In genomic region chr2:128620578-128620977, GRCm38 (mm10) we compare ENCODE assay signal across 46 mouse cellular contexts. TPM values are rescaled to one million over a fixed set of nuclear protein-coding genes. Genes with fewer than 3 reads are reported as not detected.
"Had no signal": no experiment of that assay in that cellular context is flagged by ENCODE, and none has a peak within 500 bp of the region (broad histone marks: within the 10 kb centered on the region; RNA-seq: fewer than 3 reads in every experiment).

No protein-coding gene starts in this region.

- H3K27ac ChIP-seq: limb, embryonic 10.5 days; limb, embryonic 12.5 days; limb, embryonic 13.5 days; limb, embryonic 15.5 days; liver, embryonic 12.5 days; liver, embryonic 13.5 days; liver, embryonic 14.5 days; liver, embryonic 15.5 days; lung, embryonic 15.5 days; macrophage; midbrain, embryonic 10.5 days; midbrain, embryonic 12.5 days; midbrain, embryonic 13.5 days; midbrain, embryonic 15.5 days had no signal

- H3K9me3 ChIP-seq: limb, embryonic 10.5 days; limb, embryonic 12.5 days; limb, embryonic 13.5 days; limb, embryonic 15.5 days; liver, embryonic 12.5 days; liver, embryonic 13.5 days; liver, embryonic 15.5 days; lung, embryonic 15.5 days; megakaryocyte, embryonic 14.5 days; midbrain, embryonic 10.5 days; midbrain, embryonic 12.5 days; midbrain, embryonic 13.5 days; midbrain, embryonic 15.5 days had no signal

- DNase-seq: left cerebral cortex, postnatal 4 days; liver; liver, embryonic 13.5 days; liver, postnatal 0 days; lung, adult 18-20 months; lung, adult 2 months; lung, embryonic 14.5 days; lung, postnatal 10 days; lung, postnatal 14 days; lung, postnatal 36 days; lung, postnatal 4 days; midbrain, embryonic 14.5 days had no signal

- H3K9ac ChIP-seq: limb, embryonic 12.5 days; limb, embryonic 13.5 days; limb, embryonic 15.5 days; liver, embryonic 12.5 days; liver, embryonic 13.5 days; liver, embryonic 14.5 days; liver, embryonic 15.5 days; liver, postnatal 0 days; lung, embryonic 14.5 days; lung, embryonic 15.5 days; midbrain, embryonic 12.5 days; midbrain, embryonic 13.5 days; midbrain, embryonic 15.5 days had no signal

- H3K4me2 ChIP-seq: limb, embryonic 12.5 days; limb, embryonic 13.5 days; limb, embryonic 15.5 days; liver, embryonic 11.5 days; liver, embryonic 12.5 days; liver, embryonic 13.5 days; liver, embryonic 15.5 days; lung, embryonic 14.5 days; lung, embryonic 15.5 days; midbrain, embryonic 11.5 days; midbrain, embryonic 12.5 days; midbrain, embryonic 13.5 days; midbrain, embryonic 15.5 days had no signal

- H3K4me1 ChIP-seq: limb, embryonic 10.5 days; limb, embryonic 12.5 days; limb, embryonic 13.5 days; limb, embryonic 15.5 days; liver, embryonic 12.5 days; liver, embryonic 13.5 days; liver, embryonic 15.5 days; lung, embryonic 15.5 days; midbrain, embryonic 10.5 days; midbrain, embryonic 12.5 days; midbrain, embryonic 13.5 days; midbrain, embryonic 15.5 days had no signal

- H3K27me3 ChIP-seq: limb, embryonic 12.5 days; limb, embryonic 13.5 days; limb, embryonic 15.5 days; liver, embryonic 12.5 days; liver, embryonic 13.5 days; liver, embryonic 15.5 days; lung, embryonic 15.5 days; megakaryocyte, embryonic 14.5 days; midbrain, embryonic 12.5 days; midbrain, embryonic 13.5 days; midbrain, embryonic 15.5 days had no signal

- H3K4me3 ChIP-seq: limb, embryonic 10.5 days; limb, embryonic 12.5 days; limb, embryonic 13.5 days; limb, embryonic 15.5 days; liver, embryonic 12.5 days; liver, embryonic 13.5 days; liver, embryonic 15.5 days; lung, embryonic 15.5 days; megakaryocyte, embryonic 14.5 days; midbrain, embryonic 10.5 days; midbrain, embryonic 12.5 days; midbrain, embryonic 13.5 days; midbrain, embryonic 15.5 days; myocyte had no signal

RNA-seq across cellular contexts. Expression of gene Spdye4c, which starts 29.6 kb away (rescaled TPM):
- total RNA-seq: left cerebral cortex, adult 8-10 months; left cerebral cortex, postnatal 14 days; left cerebral cortex, postnatal 25 days; left cerebral cortex, postnatal 36 days; left cerebral cortex, postnatal 4 days; liver, adult 2 months; megakaryocyte progenitor cell, adult 5-6 weeks; megakaryocyte, adult 5-6 weeks; megakaryocyte-erythroid progenitor cell, adult 5-6 weeks; midbrain, postnatal 0 days; monocyte, adult 5-6 weeks had no signal
- polyA plus RNA-seq: limb, embryonic 10.5 days; limb, embryonic 11.5 days; limb, embryonic 12.5 days; limb, embryonic 13.5 days; limb, embryonic 14.5 days; limb, embryonic 15.5 days; liver, adult 2 months; liver, embryonic 11.5 days; liver, embryonic 12.5 days; liver, embryonic 13.5 days; liver, embryonic 14.5 days; liver, embryonic 15.5 days; liver, embryonic 16.5 days; liver, postnatal 0 days; lung, adult 2 months; lung, embryonic 14.5 days; lung, embryonic 15.5 days; lung, embryonic 16.5 days; lung, postnatal 0 days; macrophage; midbrain, embryonic 10.5 days; midbrain, embryonic 11.5 days; midbrain, embryonic 12.5 days; midbrain, embryonic 13.5 days; midbrain, embryonic 14.5 days; midbrain, embryonic 15.5 days; midbrain, embryonic 16.5 days; midbrain, postnatal 0 days; myocyte; neural tube, embryonic 11.5 days had no signal
